Mouse (Mus musculus): ENCODE data around the gene Adcyap1r1. TPM values are rescaled to one million over a fixed set of nuclear protein-coding genes. Genes with fewer than 3 reads are reported as not detected.

Adcyap1r1 gene
- total RNA-seq, 1 experiment = 2.0 TPM

GRCm38 (mm10) chr6:55418746-55419410 lies 32.9 kb upstream of the Adcyap1r1 start:
- H3K9ac ChIP-seq (ENCODE audit: insufficient read depth, low read depth, low read length, poor library complexity, severe bottlenecking) = no peak overlapping the region
- H3K9me3 ChIP-seq (ENCODE audit: control insufficient read depth, insufficient read depth, low read depth, low read length) = no peaks in the 10 kb centered on the region
- no peak overlapping the region for H3K27ac ChIP-seq (ENCODE audit: insufficient read depth, low read depth, low read length, poor library complexity, severe bottlenecking)
- no peaks in the 10 kb centered on the region for H3K4me1 ChIP-seq (ENCODE audit: control insufficient read depth in 2 of 2, insufficient read depth in 2 of 2, low read length in 2 of 2, poor library complexity in 1 of 2)
- DNase-seq (ENCODE audit: low read depth, low spot score) = no peak
- in situ Hi-C loops (cut with MboI; ENCODE audit: low sequenced_read_pairs in 2 of 2, unreplicated experiment in 2 of 2) = no loop called here
- H3K36me3 ChIP-seq (ENCODE audit: control insufficient read depth, insufficient read depth, low read length, poor library complexity, severe bottlenecking) = no peaks in the 10 kb centered on the region
- TF ChIP-seq CHD2 (IDR thresholded peaks at IDR 0.05; ENCODE audit: low read depth, low read length) (no peak), MAFK (IDR thresholded peaks at IDR 0.05; ENCODE audit: insufficient read depth, low read depth, low read length) (no peak), ZC3H11A (IDR thresholded peaks at IDR 0.05; ENCODE audit: borderline replicate concordance, low read depth, low read length) (no peak), HCFC1 (IDR thresholded peaks at IDR 0.05; ENCODE audit: borderline replicate concordance, insufficient read depth, low read length) (no peak), ZNF384 (IDR thresholded peaks at IDR 0.05; ENCODE audit: low read depth, low read length) (no peak)
- H3K4me3 ChIP-seq (ENCODE audit: insufficient read depth in 1 of 2, low read depth in 1 of 2, low read length in 2 of 2, poor library complexity in 1 of 2, severe bottlenecking in 1 of 2) = no peak overlapping the region

GRCm38 (mm10) chr6:55420411-55420810 lies 31.4 kb upstream of the Adcyap1r1 start:
- Histone ChIP-seq H3K27ac (ENCODE audit: insufficient read depth, low read depth, low read length, poor library complexity, severe bottlenecking) (no peak overlapping the region), H3K4me3 (ENCODE audit: insufficient read depth in 1 of 2, low read depth in 1 of 2, low read length in 2 of 2, poor library complexity in 1 of 2, severe bottlenecking in 1 of 2) (no peak overlapping the region), H3K4me1 (ENCODE audit: control insufficient read depth in 2 of 2, insufficient read depth in 2 of 2, low read length in 2 of 2, poor library complexity in 1 of 2) (no peaks in the 10 kb centered on the region), H3K36me3 (ENCODE audit: control insufficient read depth, insufficient read depth, low read length, poor library complexity, severe bottlenecking) (no peaks in the 10 kb centered on the region), H3K9ac (ENCODE audit: insufficient read depth, low read depth, low read length, poor library complexity, severe bottlenecking) (no peak overlapping the region), H3K9me3 (ENCODE audit: control insufficient read depth, insufficient read depth, low read depth, low read length) (no peaks in the 10 kb centered on the region)
- DNase-seq (ENCODE audit: low read depth, low spot score) = no peak
- no peak for TF ChIP-seq ZNF384 (IDR thresholded peaks at IDR 0.05; ENCODE audit: low read depth, low read length)
- TF ChIP-seq CHD2 (IDR thresholded peaks at IDR 0.05; ENCODE audit: low read depth, low read length) = no peak
- TF ChIP-seq HCFC1 (IDR thresholded peaks at IDR 0.05; ENCODE audit: borderline replicate concordance, insufficient read depth, low read length) = no peak
- no peak for TF ChIP-seq ZC3H11A (IDR thresholded peaks at IDR 0.05; ENCODE audit: borderline replicate concordance, low read depth, low read length)
- no peak for TF ChIP-seq MAFK (IDR thresholded peaks at IDR 0.05; ENCODE audit: insufficient read depth, low read depth, low read length)
- in situ Hi-C loops (cut with MboI; ENCODE audit: low sequenced_read_pairs in 2 of 2, unreplicated experiment in 2 of 2) = no loop called here

- in situ Hi-C loops (cut with MboI; ENCODE audit: low sequenced_read_pairs in 2 of 2, unreplicated experiment in 2 of 2) = no loop called here
- no peak overlapping the region for H3K27ac ChIP-seq (ENCODE audit: insufficient read depth, low read depth, low read length, poor library complexity, severe bottlenecking)
- no peak for TF ChIP-seq HCFC1 (IDR thresholded peaks at IDR 0.05; ENCODE audit: borderline replicate concordance, insufficient read depth, low read length)
- no peak for TF ChIP-seq CHD2 (IDR thresholded peaks at IDR 0.05; ENCODE audit: low read depth, low read length)
- TF ChIP-seq MAFK (IDR thresholded peaks at IDR 0.05; ENCODE audit: insufficient read depth, low read depth, low read length) = no peak
- no peak for TF ChIP-seq ZNF384 (IDR thresholded peaks at IDR 0.05; ENCODE audit: low read depth, low read length)
- no peak for TF ChIP-seq ZC3H11A (IDR thresholded peaks at IDR 0.05; ENCODE audit: borderline replicate concordance, low read depth, low read length)
- H3K9me3 ChIP-seq (ENCODE audit: control insufficient read depth, insufficient read depth, low read depth, low read length) = no peaks in the 10 kb centered on the region
- no peak overlapping the region for H3K9ac ChIP-seq (ENCODE audit: insufficient read depth, low read depth, low read length, poor library complexity, severe bottlenecking)
- DNase-seq (ENCODE audit: low read depth, low spot score) = no peak
- no peaks in the 10 kb centered on the region for H3K4me1 ChIP-seq (ENCODE audit: control insufficient read depth in 2 of 2, insufficient read depth in 2 of 2, low read length in 2 of 2, poor library complexity in 1 of 2)
- no peak overlapping the region for H3K4me3 ChIP-seq (ENCODE audit: insufficient read depth in 1 of 2, low read depth in 1 of 2, low read length in 2 of 2, poor library complexity in 1 of 2, severe bottlenecking in 1 of 2)
- H3K36me3 ChIP-seq (ENCODE audit: control insufficient read depth, insufficient read depth, low read length, poor library complexity, severe bottlenecking) = no peaks in the 10 kb centered on the region
These were observed 30.9 kb upstream of the Adcyap1r1 start for GRCm38 (mm10) chr6:55420869-55421361.

GRCm38 (mm10) chr6:55432121-55432520 lies 19.7 kb upstream of the Adcyap1r1 start:
- no peak for TF ChIP-seq MAFK (IDR thresholded peaks at IDR 0.05; ENCODE audit: insufficient read depth, low read depth, low read length)
- TF ChIP-seq HCFC1 (IDR thresholded peaks at IDR 0.05; ENCODE audit: borderline replicate concordance, insufficient read depth, low read length) = no peak
- Histone ChIP-seq H3K36me3 (ENCODE audit: control insufficient read depth, insufficient read depth, low read length, poor library complexity, severe bottlenecking) (no peaks in the 10 kb centered on the region), H3K27ac (ENCODE audit: insufficient read depth, low read depth, low read length, poor library complexity, severe bottlenecking) (no peak overlapping the region), H3K4me3 (ENCODE audit: insufficient read depth in 1 of 2, low read depth in 1 of 2, low read length in 2 of 2, poor library complexity in 1 of 2, severe bottlenecking in 1 of 2) (no peak overlapping the region), H3K4me1 (ENCODE audit: control insufficient read depth in 2 of 2, insufficient read depth in 2 of 2, low read length in 2 of 2, poor library complexity in 1 of 2) (no peaks in the 10 kb centered on the region), H3K9me3 (ENCODE audit: control insufficient read depth, insufficient read depth, low read depth, low read length) (no peaks in the 10 kb centered on the region), H3K9ac (ENCODE audit: insufficient read depth, low read depth, low read length, poor library complexity, severe bottlenecking) (no peak overlapping the region)
- in situ Hi-C loops (cut with MboI; ENCODE audit: low sequenced_read_pairs in 2 of 2, unreplicated experiment in 2 of 2) = no loop called here
- DNase-seq (ENCODE audit: low read depth, low spot score) = no peak

Measured in ES-E14 (cell line).